Mouse (Mus musculus): ENCODE measurements around the gene Dusp8.

GRCm38 (mm10) chr7:142104747-142105146, 9.1 kb upstream of the Dusp8 start:
- TF ChIP-seq CTCF (IDR thresholded peaks at IDR 0.05; ENCODE audit: control insufficient read depth, insufficient read depth, low read length) (no peak), POLR2A (IDR thresholded peaks at IDR 0.05; ENCODE audit: borderline replicate concordance, control insufficient read depth, low read depth, low read length) (no peak)
